ENCODE assay signal across 22 mouse cellular contexts in the genomic region with DNA sequence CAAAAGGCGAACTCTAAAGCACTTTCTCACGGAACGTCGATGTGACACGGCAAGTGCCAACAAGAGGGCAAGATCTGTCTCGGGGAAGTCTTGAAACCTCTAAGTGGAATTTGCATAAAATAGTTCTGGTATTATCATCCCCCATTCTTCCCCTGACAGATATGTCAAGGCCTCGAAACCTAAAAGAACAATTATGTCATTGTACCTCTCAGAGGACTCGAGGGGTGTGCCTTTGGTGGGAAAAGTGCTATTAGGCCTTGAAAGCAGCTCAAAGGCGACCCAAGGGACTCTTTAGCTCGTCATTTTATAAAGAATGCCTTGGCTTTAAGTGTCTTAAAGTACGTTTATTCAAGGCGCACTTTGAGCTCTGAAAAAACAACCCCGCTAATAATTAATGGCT.
DNase-seq lines count a peak whose midpoint lies in the region; ATAC-seq and TF ChIP-seq lines count a peak whose summit lies in the region.
"Had no signal": no experiment of that assay in that cellular context is flagged by ENCODE, and none has a peak within 500 bp of the region (broad histone marks: within the 10 kb centered on the region; RNA-seq: fewer than 3 reads in every experiment).

No protein-coding gene starts in this region.

- no peaks in the 10 kb centered on the region for H3K4me1 ChIP-seq in forebrain, embryonic 13.5 days
- H3K4me1 ChIP-seq in forebrain, embryonic 12.5 days: 0 out of 2 replicates have a peak, but pooled peaks cover 2% of the 10 kb centered on the region
- H3K4me1 ChIP-seq in forebrain, embryonic 15.5 days: no peaks in the 10 kb centered on the region
- no peaks in the 10 kb centered on the region for H3K4me1 ChIP-seq in forebrain, embryonic 11.5 days (replicated peaks; ENCODE audit: control insufficient read depth, insufficient read depth, low read length)
- no peaks in the 10 kb centered on the region for H3K4me1 ChIP-seq in forebrain, postnatal 0 days (ENCODE audit: insufficient read depth)
- H3K4me1 ChIP-seq: embryonic facial prominence, embryonic 10.5 days; embryonic facial prominence, embryonic 12.5 days had no signal

- DNase-seq in forebrain, embryonic 11.5 days (ENCODE audit: low spot score): no peak
- DNase-seq in forebrain, postnatal 0 days: peak; percentile 51
- no peak for DNase-seq in thymus, postnatal 10 days (ENCODE audit: low spot score in 2 of 2)
- no peak for DNase-seq in layer of hippocampus, postnatal 25 days (ENCODE audit: extremely low spot score in 1 of 2, low spot score in 1 of 2)
- DNase-seq: adrenal gland, adult 2 months; adrenal gland, postnatal 10 days; adrenal gland, postnatal 25 days; B cell, adult 2 months; cerebellum, adult 11-12 months; cerebellum, adult 2 months; cerebellum, adult 9-10 months; cerebellum, postnatal 10 days; cerebellum, postnatal 25 days had no signal

- H3K4me2 ChIP-seq in forebrain, embryonic 13.5 days: no peak overlapping the region
- no peak overlapping the region for H3K4me2 ChIP-seq in forebrain, embryonic 12.5 days
- H3K4me2 ChIP-seq in forebrain, embryonic 15.5 days (replicated peaks): no peak overlapping the region
- H3K4me2 ChIP-seq in forebrain, embryonic 11.5 days (ENCODE audit: low read depth, low read length, severe bottlenecking): no peak overlapping the region
- H3K4me2 ChIP-seq in forebrain, postnatal 0 days (ENCODE audit: low read depth): no peak overlapping the region
- H3K4me2 ChIP-seq: embryonic facial prominence, embryonic 12.5 days had no signal

- H3K36me3 ChIP-seq in forebrain, embryonic 13.5 days (ENCODE audit: poor library complexity, severe bottlenecking): no peaks in the 10 kb centered on the region
- H3K36me3 ChIP-seq in forebrain, embryonic 12.5 days (replicated peaks): no peaks in the 10 kb centered on the region
- H3K36me3 ChIP-seq in forebrain, embryonic 15.5 days: no peaks in the 10 kb centered on the region
- H3K36me3 ChIP-seq in forebrain, embryonic 11.5 days (ENCODE audit: control insufficient read depth, insufficient read depth, low read length): no peaks in the 10 kb centered on the region
- H3K36me3 ChIP-seq in forebrain, postnatal 0 days (ENCODE audit: insufficient read depth): no peaks in the 10 kb centered on the region
- H3K36me3 ChIP-seq: embryonic facial prominence, embryonic 10.5 days; embryonic facial prominence, embryonic 12.5 days; G1E had no signal

- WGBS in forebrain, embryonic 13.5 days: 45% methylated on average over 13 of the region's 13 CpGs
- WGBS in forebrain, embryonic 12.5 days: 44% methylated on average over 13 of the region's 13 CpGs
- 31% methylated on average over 13 of the region's 13 CpGs for WGBS in forebrain, embryonic 15.5 days
- 62% methylated on average over 13 of the region's 13 CpGs for WGBS in forebrain, embryonic 11.5 days
- WGBS in forebrain, postnatal 0 days: 45% methylated on average over 13 of the region's 13 CpGs

- peak; percentile 61; the same call in 1 of the 2 replicates for ATAC-seq in forebrain, embryonic 13.5 days
- no peak for ATAC-seq in forebrain, embryonic 12.5 days (ENCODE audit: low FRiP score)
- ATAC-seq in forebrain, embryonic 15.5 days (replicated peaks): peak; percentile 58; the same call in 1 of the 2 replicates
- no peak for ATAC-seq in forebrain, embryonic 11.5 days (replicated peaks; ENCODE audit: low FRiP score)
- peak; percentile 86; the same call in 1 of the 2 replicates for ATAC-seq in forebrain, postnatal 0 days
- ATAC-seq: CD4-positive, CD25-positive, alpha-beta regulatory T cell, adult 4 months; Patski had no signal

- no peak overlapping the region for H3K9ac ChIP-seq in forebrain, embryonic 13.5 days
- H3K9ac ChIP-seq in forebrain, embryonic 12.5 days: no peak overlapping the region
- no peak overlapping the region for H3K9ac ChIP-seq in forebrain, embryonic 15.5 days (replicated peaks)
- no peak overlapping the region for H3K9ac ChIP-seq in forebrain, embryonic 11.5 days (ENCODE audit: low read length)
- no peak overlapping the region for H3K9ac ChIP-seq in forebrain, postnatal 0 days
- H3K9ac ChIP-seq: embryonic facial prominence, embryonic 12.5 days had no signal

- no peak overlapping the region for H3K27ac ChIP-seq in forebrain, embryonic 13.5 days
- no peak overlapping the region for H3K27ac ChIP-seq in forebrain, embryonic 12.5 days
- no peak overlapping the region for H3K27ac ChIP-seq in forebrain, embryonic 15.5 days (replicated peaks)
- H3K27ac ChIP-seq in forebrain, embryonic 11.5 days (ENCODE audit: low read depth, low read length): no peak overlapping the region
- H3K27ac ChIP-seq in forebrain, postnatal 0 days (ENCODE audit: low read depth, low read length): no peak overlapping the region
- H3K27ac ChIP-seq: embryonic facial prominence, embryonic 10.5 days; embryonic facial prominence, embryonic 12.5 days had no signal

- peaks cover 9% of the 10 kb centered on the region for H3K27me3 ChIP-seq in forebrain, embryonic 13.5 days
- H3K27me3 ChIP-seq in forebrain, embryonic 12.5 days: peaks cover 20% of the 10 kb centered on the region
- H3K27me3 ChIP-seq in forebrain, embryonic 15.5 days: no peaks in the 10 kb centered on the region
- no peaks in the 10 kb centered on the region for H3K27me3 ChIP-seq in forebrain, embryonic 11.5 days (ENCODE audit: control insufficient read depth, insufficient read depth, low read length)
- no peaks in the 10 kb centered on the region for H3K27me3 ChIP-seq in forebrain, postnatal 0 days (ENCODE audit: insufficient read depth, low read length)
- H3K27me3 ChIP-seq: CH12.LX, Patski had no signal

- no peaks in the 10 kb centered on the region for H3K9me3 ChIP-seq in forebrain, embryonic 13.5 days (replicated peaks)
- H3K9me3 ChIP-seq in forebrain, embryonic 12.5 days: no peaks in the 10 kb centered on the region
- H3K9me3 ChIP-seq in forebrain, embryonic 15.5 days: no peaks in the 10 kb centered on the region
- H3K9me3 ChIP-seq in forebrain, embryonic 11.5 days (ENCODE audit: control insufficient read depth, low read length): no peaks in the 10 kb centered on the region
- H3K9me3 ChIP-seq in forebrain, postnatal 0 days (ENCODE audit: low read length): no peaks in the 10 kb centered on the region
- H3K9me3 ChIP-seq: embryonic facial prominence, embryonic 12.5 days had no signal

- no peak overlapping the region for H3K4me3 ChIP-seq in forebrain, embryonic 13.5 days
- H3K4me3 ChIP-seq in forebrain, embryonic 12.5 days (replicated peaks): no peak overlapping the region
- no peak overlapping the region for H3K4me3 ChIP-seq in forebrain, embryonic 15.5 days
- no peak overlapping the region for H3K4me3 ChIP-seq in forebrain, embryonic 11.5 days (ENCODE audit: low read depth, low read length)
- H3K4me3 ChIP-seq in forebrain, postnatal 0 days (ENCODE audit: low read depth, low read length): no peak overlapping the region
- H3K4me3 ChIP-seq: embryonic facial prominence, embryonic 10.5 days; embryonic facial prominence, embryonic 12.5 days had no signal

- no peak for TF ChIP-seq CTCF in forebrain, postnatal 0 days (IDR thresholded peaks at IDR 0.05; ENCODE audit: low read depth)

Comparison
In these comparisons a context has a peak if more than half of its experiments do, and no peak if none do; other contexts are left out.
1. ATAC-seq: peak in forebrain, embryonic 13.5 days (single experiment), forebrain, embryonic 15.5 days (single experiment) and forebrain, postnatal 0 days (single experiment); none in forebrain, embryonic 12.5 days (single experiment) and forebrain, embryonic 11.5 days (single experiment).